Mouse (Mus musculus): ENCODE results near the gene Lbx1. TPM values are rescaled to one million over a fixed set of nuclear protein-coding genes. Genes with fewer than 3 reads are reported as not detected.

Lbx1 gene
- polyA plus RNA-seq, 1 experiment from 2014 or later: not detected

DNA sequence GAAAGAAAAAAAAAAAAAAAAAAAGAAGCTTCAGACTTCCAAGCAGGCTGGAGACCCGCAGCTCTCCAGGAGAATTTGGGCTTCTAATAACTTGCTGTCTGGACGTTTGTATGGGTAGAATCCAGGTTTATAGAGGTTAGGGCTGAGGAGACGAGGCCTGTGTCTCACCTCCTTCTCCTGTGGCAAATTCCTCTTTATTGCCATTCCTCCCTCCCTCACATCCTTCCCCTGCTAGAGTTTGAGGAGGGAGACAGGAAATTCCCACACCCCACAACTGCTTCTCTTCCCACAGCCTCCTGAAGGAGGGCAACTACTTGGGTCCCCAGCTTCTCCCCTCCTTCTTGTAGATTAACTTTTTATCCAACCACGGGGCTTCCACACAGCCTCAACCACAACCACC, 20.2 kb downstream of the Lbx1 start:
- Histone ChIP-seq H3K4me3 (ENCODE audit: low read depth, low read length) (no peak overlapping the region), H3K27ac (ENCODE audit: low read depth, low read length) (no peak overlapping the region), H3K36me3 (ENCODE audit: control insufficient read depth, insufficient read depth, low read length) (no peaks in the 10 kb centered on the region), H3K9me3 (ENCODE audit: control insufficient read depth, low read length) (no peaks in the 10 kb centered on the region), H3K27me3 (ENCODE audit: control insufficient read depth, insufficient read depth, low read length) (peaks cover 5% of the 10 kb centered on the region), H3K9ac (ENCODE audit: low read length) (no peak overlapping the region), H3K4me2 (ENCODE audit: low read depth, low read length, severe bottlenecking) (no peak overlapping the region), H3K4me1 (replicated peaks; ENCODE audit: control insufficient read depth, insufficient read depth, low read length) (no peaks in the 10 kb centered on the region)
- WGBS: 79% methylated on average over 4 of the region's 4 CpGs
- no peak for ATAC-seq (replicated peaks; ENCODE audit: low FRiP score)
- no peak for DNase-seq (ENCODE audit: low spot score)

GRCm38 (mm10) chr19:45209776-45210422, 25.7 kb downstream of the Lbx1 start:
- Histone ChIP-seq H3K4me1 (replicated peaks; ENCODE audit: control insufficient read depth, insufficient read depth, low read length) (0 out of 2 replicates have a peak, but pooled peaks cover 2% of the 10 kb centered on the region), H3K9ac (ENCODE audit: low read length) (no peak overlapping the region), H3K4me2 (ENCODE audit: low read depth, low read length, severe bottlenecking) (no peak overlapping the region), H3K27me3 (ENCODE audit: control insufficient read depth, insufficient read depth, low read length) (0 out of 2 replicates have a peak, but pooled peaks cover 2% of the 10 kb centered on the region), H3K4me3 (ENCODE audit: low read depth, low read length) (no peak overlapping the region), H3K9me3 (ENCODE audit: control insufficient read depth, low read length) (no peaks in the 10 kb centered on the region), H3K36me3 (ENCODE audit: control insufficient read depth, insufficient read depth, low read length) (no peaks in the 10 kb centered on the region), H3K27ac (ENCODE audit: low read depth, low read length) (no peak overlapping the region)
- no peak for ATAC-seq (replicated peaks; ENCODE audit: low FRiP score)
- WGBS: 83% methylated on average over 14 of the region's 14 CpGs
- DNase-seq (ENCODE audit: low spot score): no peak

DNA sequence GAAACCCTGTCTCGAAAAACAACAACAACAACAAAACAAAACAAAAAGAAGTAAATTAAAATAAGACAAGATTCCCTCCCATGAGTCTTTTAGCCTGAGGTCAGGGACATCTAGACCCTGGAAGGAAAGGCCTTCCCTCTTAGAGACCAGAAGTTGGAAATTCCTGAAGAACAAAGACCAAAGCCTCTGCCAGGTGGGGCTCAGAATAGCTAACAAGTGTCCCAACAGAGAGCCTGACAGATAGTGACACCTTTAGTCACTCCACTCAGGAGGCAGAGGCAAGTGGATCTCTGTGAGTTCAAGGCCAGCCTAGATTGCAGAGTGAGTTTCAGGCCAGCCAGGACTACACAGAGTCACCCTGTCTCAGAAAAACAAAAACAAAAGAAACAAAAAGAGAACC, 26.4 kb downstream of the Lbx1 start:
- H3K4me2 ChIP-seq (ENCODE audit: low read depth, low read length, severe bottlenecking): no peak overlapping the region
- ATAC-seq (replicated peaks; ENCODE audit: low FRiP score): no peak
- no peak overlapping the region for H3K27ac ChIP-seq (ENCODE audit: low read depth, low read length)
- 0 out of 2 replicates have a peak, but pooled peaks cover 2% of the 10 kb centered on the region for H3K27me3 ChIP-seq (ENCODE audit: control insufficient read depth, insufficient read depth, low read length)
- WGBS: 93% methylated on average over 1 of the region's 1 CpGs
- no peak for DNase-seq (ENCODE audit: low spot score)
- H3K9ac ChIP-seq (ENCODE audit: low read length): no peak overlapping the region
- no peak overlapping the region for H3K4me3 ChIP-seq (ENCODE audit: low read depth, low read length)
- H3K9me3 ChIP-seq (ENCODE audit: control insufficient read depth, low read length): no peaks in the 10 kb centered on the region
- 0 out of 2 replicates have a peak, but pooled peaks cover 2% of the 10 kb centered on the region for H3K4me1 ChIP-seq (replicated peaks; ENCODE audit: control insufficient read depth, insufficient read depth, low read length)
- H3K36me3 ChIP-seq (ENCODE audit: control insufficient read depth, insufficient read depth, low read length): no peaks in the 10 kb centered on the region

DNA sequence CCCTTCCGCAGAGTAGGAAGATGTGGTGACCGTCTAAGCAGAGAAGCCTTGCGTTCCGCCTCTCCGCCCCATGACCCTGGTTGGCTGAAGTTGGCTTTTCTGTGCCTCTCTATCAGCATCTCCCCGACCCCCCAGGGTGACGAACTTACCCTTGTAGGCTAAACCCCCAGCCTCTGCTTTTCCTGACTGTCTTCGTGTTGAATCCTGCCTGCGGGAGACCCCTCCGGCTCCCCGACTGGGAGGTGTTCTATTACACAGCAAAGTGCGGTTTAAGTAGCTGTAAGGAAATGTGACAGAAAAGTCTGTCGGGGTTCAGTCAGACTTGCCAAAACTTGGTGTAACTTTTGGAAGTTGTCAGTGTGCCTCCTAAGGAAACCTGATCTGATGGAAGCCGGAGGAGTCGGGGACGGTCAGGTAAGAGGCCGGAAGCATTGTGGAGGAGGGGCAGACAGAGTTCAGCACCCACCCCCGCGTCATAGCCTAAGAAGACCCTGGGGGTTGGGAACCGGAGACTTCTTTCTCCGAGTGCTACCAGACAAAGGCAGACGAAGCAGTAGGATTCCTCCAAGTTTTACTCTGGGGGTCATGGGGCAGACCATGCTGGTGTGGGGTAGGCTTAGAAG, 27.1 kb downstream of the Lbx1 start:
- Histone ChIP-seq H3K9me3 (ENCODE audit: control insufficient read depth, low read length) (no peaks in the 10 kb centered on the region), H3K27me3 (ENCODE audit: control insufficient read depth, insufficient read depth, low read length) (0 out of 2 replicates have a peak, but pooled peaks cover 2% of the 10 kb centered on the region), H3K9ac (ENCODE audit: low read length) (no peak overlapping the region), H3K36me3 (ENCODE audit: control insufficient read depth, insufficient read depth, low read length) (no peaks in the 10 kb centered on the region), H3K27ac (ENCODE audit: low read depth, low read length) (no peak overlapping the region), H3K4me3 (ENCODE audit: low read depth, low read length) (no peak overlapping the region), H3K4me2 (ENCODE audit: low read depth, low read length, severe bottlenecking) (0 out of 2 replicates have a peak overlapping the region, but pooled peaks have one; percentile 2), H3K4me1 (replicated peaks; ENCODE audit: control insufficient read depth, insufficient read depth, low read length) (0 out of 2 replicates have a peak, but pooled peaks cover 2% of the 10 kb centered on the region)
- WGBS: 16% methylated on average over 22 of the region's 22 CpGs
- DNase-seq (ENCODE audit: low spot score) (peak; percentile 53), ATAC-seq (replicated peaks; ENCODE audit: low FRiP score) (no peak)

GRCm38 (mm10) chr19:45207662-45208437, 27.8 kb downstream of the Lbx1 start:
- 0 out of 2 replicates have a peak, but pooled peaks cover 2% of the 10 kb centered on the region for H3K4me1 ChIP-seq (replicated peaks; ENCODE audit: control insufficient read depth, insufficient read depth, low read length)
- H3K9me3 ChIP-seq (ENCODE audit: control insufficient read depth, low read length): no peaks in the 10 kb centered on the region
- no peak overlapping the region for H3K27ac ChIP-seq (ENCODE audit: low read depth, low read length)
- DNase-seq (ENCODE audit: low spot score): no peak
- H3K4me2 ChIP-seq (ENCODE audit: low read depth, low read length, severe bottlenecking): 0 out of 2 replicates have a peak overlapping the region, but pooled peaks have one; percentile 2
- 40% methylated on average over 19 of the region's 19 CpGs for WGBS
- 0 out of 2 replicates have a peak, but pooled peaks cover 2% of the 10 kb centered on the region for H3K27me3 ChIP-seq (ENCODE audit: control insufficient read depth, insufficient read depth, low read length)
- no peak overlapping the region for H3K9ac ChIP-seq (ENCODE audit: low read length)
- no peak for ATAC-seq (replicated peaks; ENCODE audit: low FRiP score)
- no peaks in the 10 kb centered on the region for H3K36me3 ChIP-seq (ENCODE audit: control insufficient read depth, insufficient read depth, low read length)
- H3K4me3 ChIP-seq (ENCODE audit: low read depth, low read length): no peak overlapping the region

DNA sequence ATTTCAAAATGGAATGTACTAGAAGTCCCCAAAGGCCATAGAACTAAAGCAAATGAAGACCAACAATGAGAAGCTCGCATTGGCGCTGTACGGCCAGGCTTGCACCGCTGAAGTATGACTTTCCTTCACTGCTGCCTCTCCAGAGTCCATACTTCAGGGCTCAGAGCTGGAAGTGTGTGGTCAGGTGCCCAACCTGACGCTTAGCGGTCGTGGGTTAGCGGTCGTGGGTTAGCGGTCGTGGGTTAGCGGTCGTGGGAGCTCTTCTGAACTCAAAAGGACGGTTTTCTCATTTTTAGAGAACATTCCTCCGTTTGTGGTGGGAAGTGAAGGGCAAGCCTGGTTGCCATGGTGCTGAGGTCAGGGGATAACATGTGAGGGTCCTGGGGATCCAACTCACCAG, 28.5 kb downstream of the Lbx1 start:
- no peaks in the 10 kb centered on the region for H3K36me3 ChIP-seq (ENCODE audit: control insufficient read depth, insufficient read depth, low read length)
- H3K4me2 ChIP-seq (ENCODE audit: low read depth, low read length, severe bottlenecking): no peak overlapping the region
- H3K9me3 ChIP-seq (ENCODE audit: control insufficient read depth, low read length): no peaks in the 10 kb centered on the region
- no peak for DNase-seq (ENCODE audit: low spot score)
- no peak overlapping the region for H3K9ac ChIP-seq (ENCODE audit: low read length)
- H3K4me3 ChIP-seq (ENCODE audit: low read depth, low read length): no peak overlapping the region
- WGBS: 96% methylated on average over 15 of the region's 15 CpGs
- no peak overlapping the region for H3K27ac ChIP-seq (ENCODE audit: low read depth, low read length)
- 0 out of 2 replicates have a peak, but pooled peaks cover 2% of the 10 kb centered on the region for H3K4me1 ChIP-seq (replicated peaks; ENCODE audit: control insufficient read depth, insufficient read depth, low read length)
- H3K27me3 ChIP-seq (ENCODE audit: control insufficient read depth, insufficient read depth, low read length): 0 out of 2 replicates have a peak, but pooled peaks cover 2% of the 10 kb centered on the region
- no peak for ATAC-seq (replicated peaks; ENCODE audit: low FRiP score)

DNA sequence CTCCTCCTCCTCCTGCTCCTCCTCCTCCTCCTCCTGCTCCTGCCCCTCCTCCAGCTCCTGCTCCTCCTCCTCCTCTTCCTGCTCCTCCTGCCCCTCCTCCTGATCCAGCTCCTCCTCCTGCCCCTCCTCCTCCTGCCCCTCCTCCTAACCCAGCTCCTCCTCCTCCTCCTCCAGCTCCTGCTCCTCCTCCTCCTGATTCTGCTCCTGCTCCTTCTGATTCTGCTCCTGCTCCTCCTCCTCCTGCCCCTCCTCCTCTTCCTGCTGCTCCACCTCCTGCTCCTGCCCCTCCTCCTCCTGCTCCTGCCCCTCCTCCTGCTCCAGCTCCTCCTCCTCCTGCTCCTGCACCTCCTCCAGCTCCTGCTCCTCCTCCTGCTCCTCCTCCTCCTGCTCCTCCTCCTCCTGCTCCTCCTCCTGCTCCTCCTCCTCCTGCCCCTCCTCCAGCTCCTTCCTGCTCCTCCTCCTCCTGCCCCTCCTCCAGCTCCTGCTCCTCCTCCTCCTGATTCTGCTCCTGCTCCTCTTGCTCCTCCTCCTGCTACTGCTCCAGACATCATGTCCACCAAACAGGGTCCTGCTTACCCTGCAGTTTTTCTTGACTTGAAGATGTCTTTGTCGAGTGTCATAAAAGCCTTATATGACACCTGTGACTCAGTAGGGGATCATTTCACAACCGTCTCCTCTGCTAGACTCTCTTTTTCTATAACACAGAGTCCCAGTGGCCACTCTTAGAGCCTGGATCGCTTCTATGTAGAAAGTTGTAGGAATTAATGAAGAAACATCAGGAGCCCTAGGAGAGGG, 30.1 kb downstream of the Lbx1 start:
- ATAC-seq (replicated peaks; ENCODE audit: low FRiP score): no peak
- H3K9ac ChIP-seq (ENCODE audit: low read length): no peak overlapping the region
- no peak overlapping the region for H3K4me2 ChIP-seq (ENCODE audit: low read depth, low read length, severe bottlenecking)
- 0 out of 2 replicates have a peak, but pooled peaks cover 2% of the 10 kb centered on the region for H3K4me1 ChIP-seq (replicated peaks; ENCODE audit: control insufficient read depth, insufficient read depth, low read length)
- H3K4me3 ChIP-seq (ENCODE audit: low read depth, low read length): no peak overlapping the region
- no peak overlapping the region for H3K27ac ChIP-seq (ENCODE audit: low read depth, low read length)
- H3K9me3 ChIP-seq (ENCODE audit: control insufficient read depth, low read length): no peaks in the 10 kb centered on the region
- WGBS: 85% methylated on average over 3 of the region's 3 CpGs
- H3K36me3 ChIP-seq (ENCODE audit: control insufficient read depth, insufficient read depth, low read length): no peaks in the 10 kb centered on the region
- peak; percentile 51 for DNase-seq (ENCODE audit: low spot score)
- 0 out of 2 replicates have a peak, but pooled peaks cover 2% of the 10 kb centered on the region for H3K27me3 ChIP-seq (ENCODE audit: control insufficient read depth, insufficient read depth, low read length)

DNA sequence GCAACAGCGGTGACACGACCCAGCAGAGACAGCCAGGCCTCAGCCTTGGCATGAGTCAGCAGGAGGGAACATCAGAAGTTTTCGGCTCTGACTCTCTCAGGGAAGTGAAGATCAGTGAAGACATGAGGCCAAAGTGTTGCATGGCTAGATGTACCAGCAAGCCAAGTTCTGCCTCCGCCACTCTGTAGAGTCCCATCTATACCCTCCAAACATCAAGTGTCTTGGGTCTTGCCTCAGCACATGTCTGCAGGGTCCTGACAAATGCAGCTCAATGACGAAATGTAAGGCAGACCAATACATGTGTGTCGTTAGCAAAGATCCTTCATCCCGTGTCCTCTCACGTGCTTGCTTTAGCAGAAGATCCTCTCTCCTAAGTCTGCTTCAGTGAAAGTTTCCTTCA, 38.6 kb downstream of the Lbx1 start:
- Histone ChIP-seq H3K4me1 (replicated peaks; ENCODE audit: control insufficient read depth, insufficient read depth, low read length) (no peaks in the 10 kb centered on the region), H3K4me2 (ENCODE audit: low read depth, low read length, severe bottlenecking) (no peak overlapping the region), H3K27ac (ENCODE audit: low read depth, low read length) (no peak overlapping the region), H3K27me3 (ENCODE audit: control insufficient read depth, insufficient read depth, low read length) (no peaks in the 10 kb centered on the region), H3K4me3 (ENCODE audit: low read depth, low read length) (no peak overlapping the region), H3K36me3 (ENCODE audit: control insufficient read depth, insufficient read depth, low read length) (no peaks in the 10 kb centered on the region), H3K9ac (ENCODE audit: low read length) (no peak overlapping the region), H3K9me3 (ENCODE audit: control insufficient read depth, low read length) (peaks cover 3% of the 10 kb centered on the region)
- ATAC-seq (replicated peaks; ENCODE audit: low FRiP score) (no peak), DNase-seq (ENCODE audit: low spot score) (no peak)
- 93% methylated on average over 8 of the region's 8 CpGs for WGBS
